Mouse (Mus musculus): ENCODE measurements around the gene Hsd11b2.

Gene Hsd11b2

GRCm38 (mm10) chr8:105484030-105484368 lies 34.6 kb upstream of the Hsd11b2 start:
- in situ Hi-C loops (cut with MseI, MboI) = no loop called here

- in situ Hi-C loops (cut with MseI, MboI) = no loop called here
These were observed 34.2 kb upstream of the Hsd11b2 start for GRCm38 (mm10) chr8:105484392-105484791.

DNA sequence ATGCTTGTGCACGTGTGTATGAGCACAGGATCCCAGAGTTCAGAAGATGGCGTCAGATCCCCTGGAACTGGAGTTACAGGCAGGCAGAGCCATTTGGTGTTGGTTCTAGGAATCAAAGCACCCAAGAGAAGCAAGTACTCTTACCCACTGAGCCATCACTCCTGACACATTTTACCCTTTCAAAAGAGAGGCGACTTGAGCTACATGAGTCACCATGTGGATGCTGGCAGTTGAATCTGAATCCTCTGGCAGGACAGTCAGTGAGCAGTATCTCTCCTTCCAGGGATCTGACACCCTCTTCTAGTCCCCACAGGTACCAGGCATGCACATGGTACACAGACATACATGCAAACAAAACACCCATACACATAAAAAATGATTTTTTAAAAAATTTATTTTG lies 30.5 kb upstream of the Hsd11b2 start:
- in situ Hi-C loops (cut with MseI, MboI) = no loop called here

DNA sequence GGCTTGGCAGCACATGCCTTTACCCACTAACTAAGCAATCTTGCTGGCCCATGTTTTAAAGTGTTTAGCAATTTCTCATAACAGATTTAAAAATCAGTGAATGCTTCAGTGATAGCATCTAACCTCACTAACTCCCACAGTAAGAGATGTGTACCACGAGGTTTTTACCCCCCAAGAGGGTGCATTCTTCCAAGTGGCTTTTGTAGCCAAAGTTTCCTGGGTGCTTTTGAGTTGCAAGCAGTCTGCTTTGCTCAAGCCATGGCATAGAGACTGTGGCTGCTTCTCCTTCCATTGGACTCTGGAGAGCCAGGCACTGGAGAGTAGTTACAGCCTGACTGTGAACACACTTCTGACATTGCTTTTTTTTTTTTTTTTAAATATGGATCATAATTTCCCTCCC lies 29.3 kb upstream of the Hsd11b2 start:
- in situ Hi-C loops (cut with MseI, MboI) = no loop called here

DNA sequence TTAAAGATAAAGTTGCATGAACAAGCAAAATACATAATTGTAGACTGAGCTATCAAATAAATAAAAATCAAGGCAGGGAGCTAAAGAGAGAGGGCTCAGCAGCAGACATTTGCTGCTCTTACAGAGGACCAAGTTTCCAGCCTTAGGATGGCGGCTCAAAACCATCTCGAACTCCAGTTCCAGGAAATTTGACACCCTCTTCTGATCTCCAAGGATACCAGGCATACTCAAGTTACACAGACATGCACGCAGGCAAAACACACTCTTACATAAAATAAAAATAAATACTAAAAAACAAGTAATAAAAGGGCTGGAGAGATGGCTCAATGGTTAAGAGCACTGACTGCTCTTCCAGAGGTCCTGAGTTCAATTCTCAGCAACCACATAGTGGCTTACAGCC lies 25.1 kb upstream of the Hsd11b2 start:
- in situ Hi-C loops (cut with MseI, MboI) = no loop called here

DNA sequence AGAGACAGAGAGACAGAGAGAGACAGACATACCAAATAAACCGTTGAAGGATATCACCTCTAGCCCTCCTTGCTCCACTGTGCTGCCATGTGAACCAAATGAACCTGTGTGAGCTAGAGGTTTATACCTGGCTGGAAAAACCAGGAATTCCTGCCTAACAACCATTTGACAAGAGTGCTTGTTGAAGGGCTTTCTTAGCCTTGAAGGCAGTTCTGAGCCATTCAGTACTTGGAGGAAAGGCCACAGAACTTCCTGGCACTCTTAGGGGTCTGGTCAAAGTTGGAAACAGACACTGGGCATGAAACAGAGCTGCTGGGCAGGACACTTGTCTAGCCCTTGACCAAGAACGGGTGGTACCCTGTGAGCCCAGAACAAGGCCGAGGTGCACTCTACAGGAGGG lies 24.0 kb upstream of the Hsd11b2 start:
- in situ Hi-C loops (cut with MseI, MboI) = no loop called here

- in situ Hi-C loops (cut with MseI, MboI) = no loop called here
These were observed 22.9 kb upstream of the Hsd11b2 start for GRCm38 (mm10) chr8:105495350-105496302.

DNA sequence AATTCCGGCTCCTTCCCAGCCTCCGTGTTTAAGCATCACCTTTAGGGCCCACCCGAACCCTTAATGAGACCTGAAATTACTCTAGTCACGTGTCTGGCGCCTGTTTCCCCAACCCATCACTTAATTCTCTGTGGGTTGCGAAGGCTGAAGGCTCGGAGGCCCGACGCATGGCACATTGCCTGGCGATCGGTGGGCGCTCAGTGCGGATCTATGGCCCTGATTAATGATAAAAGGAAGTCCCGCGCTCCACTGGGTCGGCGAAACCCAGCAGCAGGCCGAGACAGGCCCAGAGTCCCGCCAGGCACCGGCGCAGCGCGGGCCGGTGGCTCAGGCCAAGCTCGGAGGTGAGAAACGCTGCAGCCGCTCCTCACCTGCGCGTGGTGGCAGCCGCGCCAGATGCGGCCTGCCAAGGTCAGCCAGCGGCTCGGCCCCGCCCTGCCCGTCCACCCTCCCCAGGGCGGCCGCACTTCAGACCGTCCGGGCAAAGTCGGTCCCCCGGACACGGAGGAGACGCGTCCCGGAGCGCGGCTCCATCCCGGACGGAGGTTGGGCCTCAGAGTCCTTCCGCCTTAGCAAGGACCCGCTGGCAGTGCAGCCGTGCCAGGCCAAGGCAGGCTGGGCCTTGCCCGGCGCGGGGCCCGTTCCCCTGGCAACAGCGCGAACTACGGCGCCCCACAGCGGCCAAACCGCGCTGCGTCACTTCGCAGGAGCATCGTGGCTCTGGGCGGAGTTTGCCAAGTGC lies 21.9 kb upstream of the Hsd11b2 start, which contains the start of gene Zdhhc1:
Zdhhc1 (minus strand) TSS at position 464 of the 742 bp plus-strand sequence.
- in situ Hi-C loops (cut with MseI, MboI) = no loop called here

DNA sequence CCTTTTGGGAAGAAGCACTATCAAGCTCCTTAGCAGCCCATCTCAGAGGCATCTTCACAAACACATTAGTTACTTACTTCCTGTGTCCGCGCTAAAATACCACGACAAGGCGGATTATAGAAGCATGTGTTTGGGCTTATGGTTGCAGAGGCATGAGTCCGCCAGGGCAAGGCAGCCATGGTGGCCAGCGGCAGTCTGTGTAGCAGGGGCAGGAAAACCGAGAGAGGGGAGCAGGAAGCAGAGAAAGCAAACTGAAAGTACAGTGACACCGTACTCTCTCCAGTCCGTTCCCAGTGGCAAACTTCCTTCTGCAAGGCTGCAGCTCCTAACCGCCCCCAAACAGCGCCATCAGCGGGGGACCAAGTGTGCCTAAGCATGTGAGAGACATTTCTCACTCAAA lies 18.8 kb upstream of the Hsd11b2 start:
- in situ Hi-C loops (cut with MseI, MboI) = no loop called here

- in situ Hi-C loops (cut with MseI, MboI) = no loop called here
These were observed 13.9 kb upstream of the Hsd11b2 start for GRCm38 (mm10) chr8:105504617-105505016.

- in situ Hi-C loops (cut with MseI, MboI) = no loop called here
These were observed 11.6 kb upstream of the Hsd11b2 start for GRCm38 (mm10) chr8:105506977-105507376.

DNA sequence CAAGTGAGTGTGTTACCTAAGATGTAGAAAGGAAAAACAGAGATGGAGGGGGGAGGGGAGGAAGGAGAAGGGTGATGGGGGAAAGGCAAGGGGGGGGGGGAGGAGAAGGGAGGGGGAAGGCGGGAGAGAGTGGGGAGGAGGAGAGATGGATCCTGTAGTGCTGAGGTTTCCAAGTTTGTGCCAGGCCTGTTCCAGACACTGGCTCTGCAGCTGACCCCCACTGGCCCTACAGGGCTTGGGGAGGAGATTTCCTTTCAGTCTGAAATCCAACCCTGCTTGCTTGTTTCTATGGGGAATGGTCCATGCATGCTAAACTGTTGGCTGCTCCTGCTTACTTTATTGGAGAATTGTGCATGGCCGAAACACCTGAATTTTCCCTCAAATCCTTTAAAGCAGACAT lies 9.8 kb upstream of the Hsd11b2 start:
- in situ Hi-C loops (cut with MseI, MboI) = no loop called here

- in situ Hi-C loops (cut with MseI, MboI) = no loop called here
These were observed 8.4 kb upstream of the Hsd11b2 start for GRCm38 (mm10) chr8:105509997-105510735.

DNA sequence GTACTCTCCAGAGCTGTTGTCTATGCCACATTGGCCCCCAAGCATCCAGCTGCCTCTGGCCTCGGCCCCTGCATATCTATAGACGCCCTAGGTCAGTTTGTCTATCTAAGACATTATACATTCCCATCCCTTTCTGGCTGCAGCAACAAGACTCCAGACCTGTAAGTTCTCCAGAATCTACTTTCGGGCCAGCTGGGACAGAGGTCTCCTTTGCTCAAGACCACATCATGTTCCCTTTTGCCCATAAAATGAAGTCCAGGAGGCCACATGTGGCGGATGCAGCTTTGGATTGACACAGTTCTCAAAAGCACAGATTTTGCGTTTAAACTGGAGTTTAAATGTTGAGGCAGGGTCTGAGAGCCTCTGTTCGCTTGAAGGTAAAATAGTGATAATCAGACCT lies 4.4 kb upstream of the Hsd11b2 start:
- in situ Hi-C loops (cut with MseI, MboI) = no loop called here

- in situ Hi-C loops (cut with MseI, MboI) = no loop called here
These were observed 3.9 kb upstream of the Hsd11b2 start for GRCm38 (mm10) chr8:105514656-105515055.

DNA sequence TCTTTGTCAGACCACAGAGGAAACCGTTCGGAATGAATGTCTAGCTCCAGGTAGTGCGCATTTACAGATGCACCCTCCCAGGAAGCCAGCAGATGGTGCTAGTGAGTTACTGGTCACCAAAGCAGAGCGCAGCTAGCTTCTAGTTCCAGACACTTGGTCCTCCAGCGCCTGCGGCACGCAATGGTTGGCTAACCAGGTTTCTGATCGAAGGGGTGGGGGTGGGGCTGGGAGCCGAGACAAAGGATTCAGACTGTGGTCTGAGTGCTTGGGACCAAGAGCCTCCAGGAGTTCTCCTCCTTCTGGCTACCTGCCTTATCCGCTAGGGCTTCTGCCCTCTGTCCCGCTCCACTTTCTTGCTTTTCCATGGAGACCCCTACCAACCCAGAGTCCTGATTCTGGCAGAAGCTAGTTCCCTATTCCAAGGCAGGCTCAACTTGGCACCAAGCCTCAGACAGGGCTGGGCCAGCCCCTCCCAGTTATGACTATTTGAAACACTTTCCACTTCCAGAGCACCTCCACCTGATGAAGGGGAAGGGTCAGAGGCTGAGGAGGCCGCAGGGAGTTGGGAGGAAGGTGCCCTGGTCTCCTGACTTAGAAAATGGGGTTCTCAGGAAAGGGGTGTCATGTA lies 2.4 kb upstream of the Hsd11b2 start:
- in situ Hi-C loops (cut with MseI, MboI) = no loop called here

DNA sequence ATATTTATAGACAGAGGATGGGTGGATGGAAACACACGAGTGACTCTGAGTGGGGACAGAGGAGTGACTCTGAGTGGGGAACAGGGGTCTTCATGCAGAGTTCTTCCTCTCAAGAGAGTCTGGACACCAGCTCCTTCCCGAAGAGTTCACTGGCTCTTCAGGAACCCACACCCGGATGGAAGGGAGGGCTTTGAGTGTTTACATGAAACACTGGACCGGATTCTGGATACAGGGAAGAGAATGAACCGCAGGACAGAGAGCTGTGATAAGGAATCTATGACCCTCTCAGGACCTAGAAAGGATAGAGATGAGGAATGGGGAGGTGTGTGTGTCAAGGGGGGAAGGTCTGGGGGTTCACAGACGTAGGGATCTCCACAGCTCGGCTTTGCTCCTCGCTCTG lies 1.2 kb upstream of the Hsd11b2 start:
- in situ Hi-C loops (cut with MseI, MboI) = no loop called here

DNA sequence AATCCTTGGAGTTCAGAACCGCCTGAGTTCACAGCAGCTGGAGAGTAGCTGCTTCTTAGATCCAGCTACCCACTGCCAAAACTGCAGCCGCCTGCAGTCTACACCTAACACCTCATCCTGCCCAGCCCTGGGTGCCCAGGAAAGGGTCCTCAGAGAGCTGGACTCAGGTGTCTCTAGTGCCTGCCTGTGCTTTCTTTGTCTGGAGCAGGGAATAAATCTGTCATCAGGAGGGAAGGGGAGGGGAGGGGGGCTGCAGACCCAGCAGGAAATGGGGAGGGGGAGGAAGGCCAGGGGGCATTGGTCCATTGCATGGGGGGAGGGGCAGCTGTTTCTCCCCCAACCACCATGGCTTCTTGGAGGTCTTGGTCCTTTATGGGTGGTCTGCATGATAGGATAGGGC lies 1.0 kb downstream of the Hsd11b2 start:
- in situ Hi-C loops (cut with MseI, MboI) = no loop called here

GRCm38 (mm10) chr8:105520521-105520920 lies 2.0 kb downstream of the Hsd11b2 start:
- in situ Hi-C loops (cut with MseI, MboI) = no loop called here

- in situ Hi-C loops (cut with MseI, MboI) = no loop called here
These were observed 2.5 kb downstream of the Hsd11b2 start for GRCm38 (mm10) chr8:105521061-105521460.

- in situ Hi-C loops (cut with MseI, MboI) = no loop called here
These were observed 3.6 kb downstream of the Hsd11b2 start for GRCm38 (mm10) chr8:105521995-105522769.
